8 mouse cellular contexts compared by ENCODE assay signal in the genomic region with DNA sequence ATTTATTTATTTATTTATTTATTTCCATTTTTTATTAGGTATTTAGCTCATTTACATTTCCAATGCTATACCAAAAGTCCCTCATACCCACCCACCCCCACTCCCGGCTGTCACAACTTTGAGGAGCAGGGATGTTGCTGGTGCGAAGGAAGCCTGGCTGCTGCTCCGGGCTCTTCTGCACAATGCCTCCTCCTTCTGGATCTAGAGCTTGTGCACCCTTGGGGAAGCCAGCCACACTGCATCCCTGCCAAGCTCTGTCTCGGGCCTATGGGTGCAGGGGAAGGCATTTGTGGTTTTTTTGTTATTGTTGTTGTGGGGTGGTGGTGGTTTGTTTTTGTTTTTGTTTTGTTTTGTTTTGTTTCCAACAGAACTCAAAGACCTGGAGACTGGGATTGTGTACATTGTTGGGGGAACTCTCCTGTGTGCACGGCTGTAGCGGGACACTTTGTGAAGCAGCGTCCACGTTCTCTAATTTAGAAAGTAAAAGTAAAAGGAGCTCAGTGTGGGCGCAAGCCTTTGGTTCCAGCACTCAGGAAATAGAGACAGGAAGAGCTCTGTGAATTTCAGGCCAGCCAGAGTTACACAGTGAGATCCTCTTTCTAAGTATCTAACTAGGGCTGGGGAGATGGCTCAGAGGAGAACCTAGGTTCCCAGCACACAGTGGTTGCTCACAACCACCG. TPM values are rescaled to one million over a fixed set of nuclear protein-coding genes. Genes with fewer than 3 reads are reported as not detected.
A peak's percentile ranks its signal among the peaks of the same experiment; 100 is the strongest.
DNase-seq lines count a peak whose midpoint lies in the region; ATAC-seq lines count a peak whose summit lies in the region.

No protein-coding gene starts in this region.

- H3K27ac ChIP-seq in embryonic facial prominence, embryonic 10.5 days (replicated peaks), result peak overlapping the region; percentile 65
- no peak overlapping the region for H3K27ac ChIP-seq in limb, embryonic 12.5 days
- H3K27ac ChIP-seq in midbrain, embryonic 12.5 days (replicated peaks), result no peak overlapping the region

- no peaks in the 10 kb centered on the region for H3K9me3 ChIP-seq in embryonic facial prominence, embryonic 10.5 days
- no peaks in the 10 kb centered on the region for H3K9me3 ChIP-seq in limb, embryonic 12.5 days
- H3K9me3 ChIP-seq in midbrain, embryonic 12.5 days, result no peaks in the 10 kb centered on the region

- peak overlapping the region; percentile 35 for H3K4me2 ChIP-seq in limb, embryonic 12.5 days
- peak overlapping the region; percentile 32 for H3K4me2 ChIP-seq in midbrain, embryonic 12.5 days (replicated peaks)

- H3K9ac ChIP-seq in limb, embryonic 12.5 days (replicated peaks), result no peak overlapping the region
- H3K9ac ChIP-seq in midbrain, embryonic 12.5 days (replicated peaks), result no peak overlapping the region

- H3K27me3 ChIP-seq in embryonic facial prominence, embryonic 10.5 days (replicated peaks; ENCODE audit: low read depth, poor library complexity, severe bottlenecking), result no peaks in the 10 kb centered on the region
- H3K27me3 ChIP-seq in limb, embryonic 12.5 days, result no peaks in the 10 kb centered on the region
- no peaks in the 10 kb centered on the region; the same call in 1 of the 2 replicates for H3K27me3 ChIP-seq in midbrain, embryonic 12.5 days

- intact Hi-C loops in heart, postnatal 10 days (cut with DNase I), result loop anchor here (2.0 to 10.0 kb wide), 3 partner anchors 98 to 374 kb away; no protein-coding TSS in a partner anchor

- DNase-seq in gastrocnemius, postnatal 10 days, result peak; percentile 22
- no peak for DNase-seq in gastrocnemius, postnatal 25 days
- peak; percentile 25 for DNase-seq in embryonic facial prominence, embryonic 10.5 days (ENCODE audit: low spot score)
- DNase-seq in heart, postnatal 10 days, result peak; percentile 25 to 44
- DNase-seq in yolk sac, embryonic 10.5 days (ENCODE audit: low spot score), result no peak
- DNase-seq in cerebellum, adult 9-10 months, result no peak

- 0 out of 2 replicates have a peak overlapping the region, but pooled peaks have one; percentile 20 for H3K4me3 ChIP-seq in embryonic facial prominence, embryonic 10.5 days
- H3K4me3 ChIP-seq in limb, embryonic 12.5 days (replicated peaks), result no peak overlapping the region
- H3K4me3 ChIP-seq in midbrain, embryonic 12.5 days, result no peak overlapping the region

- peak; percentile 13; the same call in 1 of the 2 replicates for ATAC-seq in limb, embryonic 12.5 days (ENCODE audit: insufficient number of reproducible peaks, insufficient read depth, low FRiP score, low TSS enrichment, low read depth)
- ATAC-seq in midbrain, embryonic 12.5 days (ENCODE audit: low FRiP score, low read depth), result peak; percentile 31

- H3K36me3 ChIP-seq in embryonic facial prominence, embryonic 10.5 days (replicated peaks), result no peaks in the 10 kb centered on the region
- H3K36me3 ChIP-seq in limb, embryonic 12.5 days, result no peaks in the 10 kb centered on the region
- no peaks in the 10 kb centered on the region for H3K36me3 ChIP-seq in midbrain, embryonic 12.5 days

- WGBS in embryonic facial prominence, embryonic 10.5 days, result 59% methylated on average over 10 of the region's 10 CpGs
- 70% methylated on average over 10 of the region's 10 CpGs for WGBS in limb, embryonic 12.5 days
- 52% methylated on average over 10 of the region's 10 CpGs for WGBS in midbrain, embryonic 12.5 days

- peaks cover 24% of the 10 kb centered on the region for H3K4me1 ChIP-seq in embryonic facial prominence, embryonic 10.5 days
- peaks cover 9% of the 10 kb centered on the region; the same call in 1 of the 2 replicates for H3K4me1 ChIP-seq in limb, embryonic 12.5 days (replicated peaks)
- peaks cover 14% of the 10 kb centered on the region for H3K4me1 ChIP-seq in midbrain, embryonic 12.5 days

RNA-seq across cellular contexts. Expression of a gene that starts 10.6 kb away (rescaled TPM):
- total RNA-seq in gastrocnemius, postnatal 10 days (2021), result 1 to 10 TPM; 2.0 to 2.7 TPM
- 1 to 10 TPM in 1 of 2 experiments, under 1 TPM in 1; 0.82 to 1.2 TPM for total RNA-seq in gastrocnemius, postnatal 25 days (2021)
- 3.2 and 4.0 TPM in 2 replicates for polyA plus RNA-seq in embryonic facial prominence, embryonic 10.5 days (2016; fragmentation: Nextera tagmentation; extraction: Ambion mirVana)
- 1 to 10 TPM; 1.1 to 1.4 TPM for total RNA-seq in heart, postnatal 10 days (2021)
- 2.5 and 2.8 TPM in 2 replicates for polyA plus RNA-seq in limb, embryonic 12.5 days (2016; fragmentation: Nextera tagmentation; extraction: Ambion mirVana)
- 5.7 and 6.9 TPM in 2 replicates for polyA plus RNA-seq in midbrain, embryonic 12.5 days (2016; fragmentation: Nextera tagmentation; extraction: Ambion mirVana)

RNA-seq across cellular contexts. Expression of a gene that starts 39.7 kb away (rescaled TPM):
- 100 to 1,000 TPM; 160 to 188 TPM for total RNA-seq in gastrocnemius, postnatal 10 days (2021)
- 10 to 100 TPM; 20.3 to 27.7 TPM for total RNA-seq in gastrocnemius, postnatal 25 days (2021)
- polyA plus RNA-seq in embryonic facial prominence, embryonic 10.5 days (2016; fragmentation: Nextera tagmentation; extraction: Ambion mirVana), result 43.6 and 44.2 TPM in 2 replicates
- 1 to 10 TPM in 1 of 2 experiments, under 1 TPM in 1; 0.72 to 1.8 TPM for total RNA-seq in heart, postnatal 10 days (2021)
- 26.8 and 28.0 TPM in 2 replicates for polyA plus RNA-seq in limb, embryonic 12.5 days (2016; fragmentation: Nextera tagmentation; extraction: Ambion mirVana)
- 121 and 137 TPM in 2 replicates for polyA plus RNA-seq in midbrain, embryonic 12.5 days (2016; fragmentation: Nextera tagmentation; extraction: Ambion mirVana)

RNA-seq across cellular contexts. Expression of a gene that starts 52.2 kb away (rescaled TPM):
- total RNA-seq in gastrocnemius, postnatal 10 days (2021), result 10 to 100 TPM; 43.3 to 46.5 TPM
- total RNA-seq in gastrocnemius, postnatal 25 days (2021), result 10 to 100 TPM; 27.3 to 28.9 TPM
- polyA plus RNA-seq in embryonic facial prominence, embryonic 10.5 days (2016; fragmentation: Nextera tagmentation; extraction: Ambion mirVana), result 296 and 321 TPM in 2 replicates
- 10 to 100 TPM; 33.3 to 40.5 TPM for total RNA-seq in heart, postnatal 10 days (2021)
- polyA plus RNA-seq in limb, embryonic 12.5 days (2016; fragmentation: Nextera tagmentation; extraction: Ambion mirVana), result 240 and 245 TPM in 2 replicates
- polyA plus RNA-seq in midbrain, embryonic 12.5 days (2016; fragmentation: Nextera tagmentation; extraction: Ambion mirVana), result 195 and 202 TPM in 2 replicates

Comparison
In these comparisons a context has a peak if more than half of its experiments do, and no peak if none do; other contexts are left out.
1. DNase-seq: peak in gastrocnemius, postnatal 10 days (single experiment), embryonic facial prominence, embryonic 10.5 days (single experiment) and heart, postnatal 10 days (2 of 2); none in gastrocnemius, postnatal 25 days (single experiment), yolk sac, embryonic 10.5 days (single experiment) and cerebellum, adult 9-10 months (single experiment).
2. RNA of a gene that starts 39.7 kb away (total RNA-seq): 160 to 188 TPM in gastrocnemius, postnatal 10 days and 20.3 to 27.7 TPM in gastrocnemius, postnatal 25 days; 0.72 to 1.8 TPM in heart, postnatal 10 days; every median in the first group is over 4 times any median in the second.